Mouse (Mus musculus) frontal cortex, adult 2 months (tissue): ENCODE results near the gene Tspan7. TPM values are rescaled to one million over a fixed set of nuclear protein-coding genes. Genes with fewer than 3 reads are reported as not detected.

Source experiments
- DNase-seq, 2 experiments: peaks; one replicate each; pipeline ENCODE4 v3.0.0; 2022; ENCODE audit warnings: low spot score in 1 of 2; ENCODE audit errors: extremely low spot score in 1 of 2
- polyA plus RNA-seq: library from polyadenylated mRNA; depleted of rRNA; stranded (reverse); fragments of >200 nt; gene quantifications from 2 replicates; pipeline ENCODE4 v1.2.3, GENCODE M21; 2012; rRNA removed

Tspan7 gene
- 1,738 and 1,925 TPM in 2 replicates for polyA plus RNA-seq

DNA sequence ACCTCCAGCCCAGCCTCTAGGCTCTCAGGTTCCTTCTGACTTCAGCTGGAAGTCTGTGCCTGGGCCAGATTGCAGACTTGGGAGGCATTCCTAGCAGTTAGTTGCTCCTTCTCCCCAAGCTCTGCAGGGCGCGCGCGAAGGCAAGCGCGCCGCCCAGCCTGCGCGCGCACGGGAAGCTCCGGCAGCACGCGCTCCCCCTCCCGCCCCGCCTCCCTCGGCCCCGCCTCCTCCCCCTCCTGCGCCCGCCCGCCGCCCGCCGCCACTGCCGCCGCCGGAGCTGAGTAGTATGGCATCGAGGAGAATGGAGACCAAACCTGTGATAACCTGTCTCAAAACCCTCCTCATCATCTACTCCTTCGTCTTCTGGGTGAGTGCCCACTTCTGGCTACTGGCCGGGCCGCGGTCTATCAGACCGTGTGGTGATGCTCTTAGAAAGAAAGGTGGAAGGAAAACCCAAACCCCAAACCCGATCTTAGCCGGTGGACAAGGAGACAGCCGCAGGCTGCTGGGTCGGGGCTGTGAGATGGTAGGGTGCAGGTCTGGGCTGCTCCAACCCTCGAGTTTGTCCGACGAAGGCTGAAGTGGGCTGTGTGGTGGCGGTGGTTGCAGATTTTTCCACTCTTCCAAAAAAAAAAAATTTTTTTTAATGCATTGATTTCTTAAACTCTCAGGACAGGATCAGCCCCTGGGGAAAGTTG is at the start of gene Tspan7:
TSS of gene Tspan7 (plus strand) at position 287 of the 698 bp plus-strand sequence.
- peak in 1 of 2 experiments; percentile 49 for DNase-seq

DNA sequence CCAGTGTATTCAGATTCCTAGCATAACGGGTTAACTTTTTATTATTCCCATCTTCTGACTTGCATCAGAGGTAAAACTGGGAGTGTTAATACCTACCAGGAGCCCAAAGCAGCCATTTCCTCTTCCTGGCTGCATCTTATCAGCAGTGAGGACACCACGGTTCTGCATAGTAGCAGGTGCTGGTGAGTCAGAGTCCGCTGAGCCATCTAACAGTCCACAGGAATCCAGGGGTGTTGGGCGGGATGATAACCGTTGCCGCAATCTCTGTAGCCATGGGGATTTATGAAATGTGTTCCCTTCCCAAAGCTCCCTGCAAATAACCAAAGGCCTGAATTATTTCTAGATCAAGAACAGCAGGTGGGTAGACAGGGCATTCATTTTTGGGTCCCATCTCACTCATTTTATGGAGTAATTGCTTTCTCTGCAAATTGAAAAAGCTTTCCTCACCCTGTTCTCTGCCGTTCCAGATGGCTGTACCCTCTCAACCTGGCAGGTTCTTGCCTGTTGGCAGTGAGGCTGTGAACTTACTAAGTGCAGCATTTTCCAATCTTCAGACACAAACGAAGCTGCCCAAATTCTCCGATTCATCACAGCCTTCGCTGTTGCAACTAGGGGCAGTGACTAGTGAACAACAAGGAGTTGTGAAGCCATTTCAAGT is 35.5 kb upstream of the Tspan7 start:
- DNase-seq = peak; percentile 40 to 60

GRCm38 (mm10) chrX:10450143-10451060 is 34.6 kb upstream of the Tspan7 start:
- DNase-seq = peak; percentile 38 to 58

DNA sequence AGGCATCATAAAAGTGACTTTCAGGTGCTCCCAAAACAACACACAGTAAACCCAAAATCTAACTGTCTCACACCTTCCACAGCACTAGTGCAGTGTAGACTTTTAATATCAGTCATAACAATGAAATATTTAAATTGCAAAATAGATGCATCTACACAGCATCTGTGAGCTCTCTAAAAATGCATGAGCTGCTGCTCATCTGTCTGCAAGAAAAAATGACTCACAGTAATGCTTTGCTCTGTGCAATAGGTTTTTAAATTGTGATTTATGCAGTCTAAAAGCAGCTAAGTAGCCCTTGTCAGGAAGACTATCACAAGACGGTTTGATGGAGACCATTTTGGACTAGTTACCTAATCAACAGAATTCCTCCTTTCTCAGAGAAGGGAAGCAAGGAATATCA is 31.2 kb upstream of the Tspan7 start:
- no peak for DNase-seq

GRCm38 (mm10) chrX:10457256-10457655 is 27.7 kb upstream of the Tspan7 start:
- no peak for DNase-seq

DNA sequence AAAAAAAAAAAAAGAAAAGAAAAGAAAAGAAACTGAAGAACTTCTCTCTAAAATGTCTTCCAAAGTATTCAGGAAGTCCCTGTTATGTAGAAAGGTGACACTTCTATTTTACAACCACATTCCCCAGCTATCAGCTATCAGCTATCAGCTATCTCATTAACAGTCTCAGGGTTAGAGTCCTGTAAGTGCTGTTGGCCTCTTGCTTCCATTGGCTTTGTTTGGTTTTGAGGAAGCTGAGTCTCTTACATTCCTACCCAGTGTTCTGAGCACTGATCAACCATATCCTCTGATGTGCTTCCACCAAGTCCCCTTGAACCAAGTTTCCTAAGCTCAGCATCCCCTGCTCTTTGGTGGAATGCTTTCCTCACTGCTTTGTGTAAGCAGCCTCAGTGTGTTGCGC is 7.9 kb upstream of the Tspan7 start:
- no peak for DNase-seq

DNA sequence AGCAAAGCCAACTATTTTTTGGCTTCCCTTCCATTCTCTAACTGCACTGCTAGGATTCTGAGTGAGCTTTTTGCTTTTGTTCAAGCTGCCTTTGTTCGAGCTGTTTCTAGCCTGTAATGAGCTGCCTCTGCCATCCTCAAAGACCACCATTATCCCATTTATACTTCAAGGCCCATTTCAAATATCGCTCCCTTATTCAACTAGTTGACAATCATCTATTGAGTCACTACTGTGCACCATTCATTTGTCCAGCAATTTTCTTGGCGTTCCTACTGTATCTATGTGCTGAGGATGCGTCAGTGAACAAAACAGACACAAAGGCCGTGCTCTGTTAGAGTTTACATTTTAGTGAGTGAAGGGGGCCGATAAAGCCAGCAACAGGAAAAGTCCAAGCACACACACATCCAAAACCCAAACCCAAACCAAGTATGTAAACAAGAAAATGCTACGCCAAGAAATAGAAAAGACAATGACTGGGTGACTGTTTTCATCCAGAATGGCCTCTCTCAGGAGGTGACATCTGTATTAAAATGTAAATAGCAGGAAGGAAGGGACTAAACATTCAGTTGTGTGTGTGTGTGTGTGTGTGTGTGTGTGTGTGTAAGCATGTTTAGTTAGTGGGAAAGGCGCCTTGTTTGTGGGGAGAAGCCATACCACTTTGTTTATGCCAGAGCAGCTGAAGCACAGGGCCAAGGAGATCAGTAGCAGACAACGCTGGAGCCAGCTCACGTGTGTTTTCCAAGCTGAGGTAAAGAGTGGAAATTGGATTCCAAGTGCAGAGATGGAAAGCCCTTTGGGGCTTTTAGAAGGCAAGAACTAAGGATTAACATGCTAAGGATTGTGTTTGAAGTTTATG is 5.7 kb upstream of the Tspan7 start:
- DNase-seq = no peak

DNA sequence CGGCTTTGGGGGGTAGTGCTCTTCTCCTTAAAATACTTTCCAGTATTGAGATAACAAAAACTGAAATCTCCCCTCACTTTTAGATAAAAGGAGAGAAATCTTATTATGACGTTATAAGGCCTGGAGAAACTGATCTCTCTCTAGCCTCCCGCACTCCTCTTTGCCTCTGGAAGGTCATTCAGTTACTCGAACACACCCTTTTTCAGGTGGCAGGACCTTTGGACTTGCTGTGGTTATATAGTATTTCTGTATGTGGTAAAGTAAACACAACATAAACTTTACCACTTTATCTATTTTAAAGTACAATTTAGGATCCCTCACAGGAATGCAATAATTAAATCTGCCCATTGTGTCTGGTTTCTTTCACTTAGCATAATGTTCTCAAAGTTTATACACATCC is 5.0 kb upstream of the Tspan7 start:
- DNase-seq = no peak

DNA sequence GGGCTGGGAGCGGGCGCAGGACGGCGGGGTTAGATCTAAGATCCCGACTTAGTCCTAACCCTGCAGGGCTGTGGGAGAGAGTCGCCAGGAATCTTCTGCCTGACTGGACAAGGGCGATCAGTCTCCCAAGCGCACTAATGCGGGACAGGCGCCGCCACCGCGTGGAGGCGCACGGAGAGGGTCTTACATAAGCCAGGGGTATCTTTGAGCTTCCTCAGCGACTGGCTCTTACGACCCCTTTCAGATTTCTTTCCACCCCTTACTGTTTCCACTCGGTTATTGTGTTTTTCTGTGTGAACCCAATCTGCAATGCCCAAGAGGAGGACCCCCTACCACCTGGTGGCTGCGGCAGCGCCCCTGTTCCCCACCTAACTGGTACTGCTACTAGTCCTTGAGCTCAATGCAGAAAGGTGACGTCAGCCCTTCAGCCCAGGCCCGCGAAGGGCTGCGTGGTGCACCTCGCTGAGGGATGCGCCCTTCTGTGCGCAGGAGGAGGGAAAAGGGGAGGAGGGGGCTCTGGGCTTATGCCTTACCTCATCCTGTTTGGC is 780 bp downstream of the Tspan7 start:
- peak; percentile 52 to 74 for DNase-seq

- DNase-seq = no peak
Measured at GRCm38 (mm10) chrX:10498580-10498979, 13.6 kb downstream of the Tspan7 start.

DNA sequence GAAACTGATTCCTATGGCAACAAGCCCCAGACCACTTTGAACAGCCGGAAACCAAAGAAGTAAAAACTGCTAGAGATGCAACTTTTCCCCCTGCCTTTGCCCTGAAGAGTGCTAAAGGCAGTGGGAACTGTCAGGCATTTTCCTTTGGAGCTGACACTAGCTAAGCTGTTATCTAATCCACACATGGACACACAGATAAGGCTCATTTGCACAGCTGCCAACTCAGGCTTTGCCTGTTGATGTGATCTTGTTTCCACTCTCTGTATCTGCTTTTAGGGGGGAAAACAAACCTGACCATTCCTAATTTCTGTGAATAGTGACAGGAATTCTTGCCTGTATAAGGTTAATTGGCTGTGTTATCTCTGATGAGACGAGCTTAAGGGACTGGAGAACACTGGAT is 17.7 kb downstream of the Tspan7 start:
- no peak for DNase-seq

DNA sequence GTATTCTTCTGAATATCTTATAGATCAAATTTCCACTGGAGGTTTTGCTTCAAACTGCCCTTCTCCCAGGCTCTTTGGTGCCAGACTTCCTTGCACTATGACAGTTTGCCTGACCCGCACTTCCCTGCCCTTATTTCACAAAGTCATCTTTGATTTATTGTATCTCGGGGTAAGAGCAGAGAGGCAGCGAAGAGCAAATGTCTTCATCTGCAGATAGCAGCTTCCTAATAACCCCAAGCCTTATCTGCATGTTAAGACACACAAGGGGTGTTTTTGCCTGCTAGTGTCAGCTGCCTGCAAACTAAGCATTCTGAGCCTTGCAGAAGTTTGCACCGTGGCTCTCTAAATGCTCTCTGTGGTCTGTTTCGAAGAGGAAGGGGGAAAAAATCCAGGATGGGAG is 29.5 kb downstream of the Tspan7 start:
- DNase-seq = no peak

GRCm38 (mm10) chrX:10514971-10515370 is 30.0 kb downstream of the Tspan7 start:
- no peak for DNase-seq

GRCm38 (mm10) chrX:10516448-10516847 is 31.5 kb downstream of the Tspan7 start:
- DNase-seq = no peak

DNA sequence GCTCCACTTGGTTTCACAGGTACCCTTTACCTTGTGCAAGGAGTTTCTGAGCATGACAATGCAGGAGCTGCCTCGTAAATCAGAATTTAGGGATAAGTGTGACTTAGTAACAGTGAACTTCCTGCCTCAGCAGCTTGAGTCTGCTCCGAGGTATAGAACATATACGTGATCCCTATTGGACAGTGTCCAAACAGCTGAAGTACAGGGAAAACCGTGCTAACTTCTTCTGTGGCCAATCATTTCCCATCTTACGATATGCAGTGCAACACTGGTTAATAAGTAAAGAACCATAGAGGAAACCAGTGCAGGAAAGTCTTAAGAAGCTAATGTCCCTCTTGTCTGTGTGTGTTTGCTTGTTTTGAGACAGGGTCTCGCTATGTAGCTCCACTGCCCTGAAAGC is 32.0 kb downstream of the Tspan7 start:
- DNase-seq = no peak

DNA sequence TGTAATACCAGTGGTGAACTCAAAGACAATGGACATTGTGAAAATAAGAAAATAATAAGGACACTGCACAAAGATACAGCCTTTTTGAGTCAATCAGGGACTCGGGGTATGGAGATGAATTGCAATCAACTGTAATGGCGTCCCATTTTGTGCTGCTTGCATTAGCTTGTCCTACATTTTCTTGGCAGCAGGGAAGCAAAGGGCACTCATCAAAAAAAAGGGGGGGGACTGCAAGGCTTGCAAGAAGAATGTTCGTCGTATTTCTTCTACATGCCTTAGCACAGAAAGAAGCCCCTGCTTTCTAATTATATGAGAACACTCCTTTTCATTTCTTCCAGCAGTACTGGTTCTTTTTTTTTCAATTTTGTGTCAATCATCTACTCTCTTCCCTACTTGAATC is 32.8 kb downstream of the Tspan7 start:
- no peak for DNase-seq

- no peak for DNase-seq
Measured at GRCm38 (mm10) chrX:10518510-10518909, 33.6 kb downstream of the Tspan7 start.

DNA sequence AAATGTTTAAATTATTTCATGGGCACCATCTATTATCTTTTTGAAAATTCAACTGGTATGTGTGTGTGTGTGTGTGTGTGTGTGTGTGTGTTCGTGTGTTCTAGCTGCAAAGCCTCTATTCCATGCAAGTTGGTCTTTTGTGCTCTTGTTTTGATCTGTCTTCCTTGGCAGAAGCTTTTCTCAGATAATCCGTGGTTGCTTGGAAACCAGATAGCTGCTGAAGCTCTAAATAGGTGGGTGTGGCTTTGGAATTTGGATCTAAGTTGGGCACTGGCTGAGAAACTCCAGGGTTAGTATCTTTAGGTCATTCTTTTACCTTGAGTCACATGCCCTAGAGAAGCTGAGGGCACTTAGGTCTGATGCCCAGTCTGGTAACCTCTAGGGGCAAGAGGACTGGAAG is 50.5 kb downstream of the Tspan7 start:
- no peak for DNase-seq

DNA sequence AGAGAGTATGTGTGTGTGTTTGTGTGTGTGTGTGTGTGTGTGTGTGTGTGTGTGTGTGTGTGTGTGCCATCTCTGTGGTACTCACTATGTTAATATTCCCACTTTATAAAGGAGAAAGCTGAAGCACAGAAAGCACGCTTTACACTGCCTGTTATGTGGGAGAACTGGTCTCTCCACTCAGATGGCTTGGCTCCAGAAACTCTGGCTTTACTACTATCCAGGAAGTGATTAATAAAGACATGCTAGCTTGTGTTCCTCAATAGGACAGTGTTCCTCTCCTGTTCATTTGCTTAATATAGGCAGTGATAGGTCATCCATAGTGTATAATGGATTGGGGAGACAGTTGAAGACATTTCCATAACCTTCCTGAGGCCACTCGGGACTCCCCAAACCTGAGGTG is 54.1 kb downstream of the Tspan7 start:
- DNase-seq = no peak
